Mouse (Mus musculus) splenic B cell, adult 2 months (primary cell): ENCODE measurements around the gene Adarb1.

Experiments
- DNase-seq: peaks from one replicate; pipeline ENCODE4 v3.0.0-alpha.2; 2011; ENCODE audit warnings: low read depth, low spot score
- H3K27me3 ChIP-seq: 2 replicates; pipeline ENCODE4 v1.6.1; 2012; ENCODE audit warnings: mild to moderate bottlenecking, low read length, moderate library complexity, mixed read lengths; ENCODE audit not compliant: control insufficient read depth, poor library complexity, insufficient read depth, severe bottlenecking
- H3K36me3 ChIP-seq: 2 replicates; pipeline ENCODE4 v1.6.1; 2012; ENCODE audit warnings: mild to moderate bottlenecking, low read length, moderate library complexity, mixed read lengths; ENCODE audit not compliant: control insufficient read depth, poor library complexity, insufficient read depth, severe bottlenecking

Gene Adarb1

DNA sequence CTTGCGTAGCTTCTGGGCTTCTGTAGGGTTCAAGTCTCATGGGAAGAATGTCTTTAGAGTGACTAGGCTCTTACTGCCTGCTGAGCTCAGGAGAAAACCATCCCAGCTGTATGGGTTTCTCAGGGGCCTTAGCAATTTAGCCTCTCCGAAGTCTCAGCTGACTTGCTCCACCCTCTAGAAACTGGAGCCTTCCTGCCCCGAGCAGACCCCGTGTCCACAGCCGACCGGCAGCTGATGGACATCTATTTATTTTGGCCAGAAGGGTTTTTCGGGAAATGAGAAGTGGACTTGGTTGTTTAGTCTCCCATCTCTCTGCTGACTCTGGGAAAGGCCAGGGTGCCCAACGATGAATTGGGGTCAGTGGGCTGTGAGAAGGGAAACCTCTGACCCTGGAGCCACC lies 177.3 kb downstream of the Adarb1 start:
- no peak for DNase-seq
- Histone ChIP-seq H3K27me3 (no peaks in the 10 kb centered on the region), H3K36me3 (no peaks in the 10 kb centered on the region)
